Mouse (Mus musculus) heart, postnatal 10 days (tissue): ENCODE measurements around the gene Pfdn6. TPM values are rescaled to one million over a fixed set of nuclear protein-coding genes. Genes with fewer than 3 reads are reported as not detected.
A peak's percentile ranks its signal among the peaks of the same experiment; 100 is the strongest.
"Not testable (repeated sequence)": the region's sequence is repeated elsewhere in the genome, so short reads cannot be mapped to it uniquely, and the experiment has no call there.

Source experiments
- DNase-seq, 2 experiments: peaks; one replicate each; pipeline ENCODE4 v3.0.0; 2021
- intact Hi-C: fragments of 180-260 bp; cut with DNase I; formaldehyde crosslinking; loops from one replicate; pipeline ENCODE4 v1.15.1; 2025
- total RNA-seq, 2 experiments: library from RNA; stranded (reverse); gene quantifications; 2 replicates each; pipeline ENCODE4 v1.2.3; 2021

Pfdn6 gene
- total RNA-seq, 2 experiments from 2014 or later, result 70.8 to 78.9 TPM

GRCm38 (mm10) chr17:33901653-33902052 lies 38.5 kb downstream of the Pfdn6 start:
- intact Hi-C loops, result no loop called here
- no peak for DNase-seq

GRCm38 (mm10) chr17:33900989-33901314 lies 39.2 kb downstream of the Pfdn6 start:
- DNase-seq, result no peak
- intact Hi-C loops, result no loop called here

GRCm38 (mm10) chr17:33900281-33900988 lies 39.7 kb downstream of the Pfdn6 start:
- intact Hi-C loops, result no loop called here
- DNase-seq, result no peak

- DNase-seq, result no peak
- intact Hi-C loops, result no loop called here
Observed at GRCm38 (mm10) chr17:33899642-33900041, 40.5 kb downstream of the Pfdn6 start.

- DNase-seq, intact Hi-C loops: not testable (repeated sequence)
Observed at GRCm38 (mm10) chr17:33898193-33898592, 42.0 kb downstream of the Pfdn6 start.

- DNase-seq, result no peak
- intact Hi-C loops, result no loop called here
Observed at GRCm38 (mm10) chr17:33897114-33897794, 42.9 kb downstream of the Pfdn6 start.

GRCm38 (mm10) chr17:33893011-33893410 lies 47.1 kb downstream of the Pfdn6 start:
- DNase-seq, intact Hi-C loops: not testable (repeated sequence)

GRCm38 (mm10) chr17:33892429-33892828 lies 47.7 kb downstream of the Pfdn6 start:
- intact Hi-C loops, result no loop called here
- DNase-seq, result no peak

- DNase-seq, intact Hi-C loops: not testable (repeated sequence)
Observed at GRCm38 (mm10) chr17:33891892-33892291, 48.3 kb downstream of the Pfdn6 start.

GRCm38 (mm10) chr17:33891357-33891756 lies 48.8 kb downstream of the Pfdn6 start:
- DNase-seq, result no peak
- intact Hi-C loops, result no loop called here

- intact Hi-C loops, result no loop called here
- DNase-seq, result peak; percentile 100
Observed at GRCm38 (mm10) chr17:33890533-33891059, 49.5 kb downstream of the Pfdn6 start, which contains the start of gene Kifc1. Kifc1 (minus strand) TSS chr17:33890661.

GRCm38 (mm10) chr17:33889941-33890532 lies 50.1 kb downstream of the Pfdn6 start:
- DNase-seq, intact Hi-C loops: not testable (repeated sequence)

Other genes with a start within 250 kb of the Pfdn6 start
- gene March2, start 221.7 kb downstream of the Pfdn6 start, total RNA-seq, result 100 to 1,000 TPM; 120 to 121 TPM
- gene Rab11b, start 179.8 kb downstream of the Pfdn6 start, total RNA-seq, result 100 to 1,000 TPM; 343 to 349 TPM
- gene Angptl4, start 158.5 kb downstream of the Pfdn6 start, total RNA-seq, result 100 to 1,000 TPM in 1 of 2 experiments, 10 to 100 TPM in 1; 34.9 to 119 TPM
- 10 to 100 TPM; 78.7 to 84.2 TPM for gene Kank3, start 129.8 kb downstream of the Pfdn6 start, total RNA-seq
- 1,000 to 10,000 TPM; 1,002 to 1,034 TPM for gene Rps28, start 115.8 kb downstream of the Pfdn6 start, total RNA-seq
- 100 to 1,000 TPM; 499 to 513 TPM for gene Ndufa7, start 115.8 kb downstream of the Pfdn6 start, total RNA-seq
- gene Cd320, start 97.3 kb downstream of the Pfdn6 start, total RNA-seq, result 10 to 100 TPM; 19.7 to 22.9 TPM
- not detected for gene Gm7029, start 66.5 kb downstream of the Pfdn6 start, total RNA-seq
- 10 to 100 TPM; 12.6 to 13.8 TPM for gene Kifc1, start 49.7 kb downstream of the Pfdn6 start, total RNA-seq
- gene Platr17, start 35.2 kb downstream of the Pfdn6 start, total RNA-seq, result not detected
- gene Daxx, start 30.9 kb downstream of the Pfdn6 start, total RNA-seq, result 10 to 100 TPM; 16.9 to 18.3 TPM
- 10 to 100 TPM; 85.4 to 98.6 TPM for gene Tapbp, start 24.4 kb downstream of the Pfdn6 start, total RNA-seq
- 10 to 100 TPM; 29.4 to 33.0 TPM for gene Zbtb22, start 24.4 kb downstream of the Pfdn6 start, total RNA-seq
- gene Rgl2, start 10.8 kb downstream of the Pfdn6 start, total RNA-seq, result 10 to 100 TPM; 54.8 to 57.9 TPM
- gene Wdr46, start 317 bp upstream of the Pfdn6 start, total RNA-seq, result 10 to 100 TPM; 12.4 to 12.6 TPM
- gene B3galt4, start 11.1 kb upstream of the Pfdn6 start, total RNA-seq, result 1 to 10 TPM; 2.7 to 3.7 TPM
- gene Vps52, start 15.5 kb upstream of the Pfdn6 start, total RNA-seq, result 10 to 100 TPM; 36.3 to 36.8 TPM
- 100 to 1,000 TPM; 566 to 572 TPM for gene Rps18, start 15.7 kb upstream of the Pfdn6 start, total RNA-seq
- 10 to 100 TPM; 54.8 to 56.2 TPM for gene H2-K1, start 60.0 kb upstream of the Pfdn6 start, total RNA-seq
- 10 to 100 TPM; 16.5 to 17.6 TPM for gene Ring1, start 84.3 kb upstream of the Pfdn6 start, total RNA-seq
- 10 to 100 TPM; 80.8 to 88.1 TPM for gene H2-Ke6, start 87.7 kb upstream of the Pfdn6 start, total RNA-seq
- 10 to 100 TPM; 81.7 to 84.4 TPM for gene Slc39a7, start 91.3 kb upstream of the Pfdn6 start, total RNA-seq
- gene Rxrb, start 91.5 kb upstream of the Pfdn6 start, total RNA-seq, result 10 to 100 TPM; 45.4 to 46.7 TPM
- 1 to 10 TPM; 1.5 to 1.8 TPM for gene Col11a2, start 99.1 kb upstream of the Pfdn6 start, total RNA-seq
- under 1 TPM in 1 of 2 experiments, not detected in 1; 0.31 TPM for gene H2-Oa, start 152.0 kb upstream of the Pfdn6 start, total RNA-seq
- gene H2-DMa, start 179.2 kb upstream of the Pfdn6 start, total RNA-seq, result 1 to 10 TPM; 4.1 to 4.5 TPM
- 100 to 1,000 TPM; 113 to 119 TPM for gene Brd2, start 182.3 kb upstream of the Pfdn6 start, total RNA-seq
- 1 to 10 TPM in 1 of 2 experiments, under 1 TPM in 1; 0.98 to 1.1 TPM for gene H2-DMb2, start 203.0 kb upstream of the Pfdn6 start, total RNA-seq
- under 1 TPM; 0.72 to 0.89 TPM for gene H2-DMb1, start 212.7 kb upstream of the Pfdn6 start, total RNA-seq
- 1 to 10 TPM; 6.7 to 7.0 TPM for gene Tap1, start 247.2 kb upstream of the Pfdn6 start, total RNA-seq
- gene Psmb9, start 247.4 kb upstream of the Pfdn6 start, total RNA-seq, result 1 to 10 TPM; 3.2 to 4.6 TPM